Mouse (Mus musculus): ENCODE measurements around the gene Zdhhc9.
A peak's percentile ranks its signal among the peaks of the same experiment; 100 is the strongest.

The Zdhhc9 gene

GRCm38 (mm10) chrX:48124132-48125071 is 84.3 kb downstream of the Zdhhc9 start:
- peak; percentile 80 to 84 for DNase-seq
